Mouse (Mus musculus) intestine, postnatal 0 days (tissue): Measurements from ENCODE around the gene Stx1b. TPM values are rescaled to one million over a fixed set of nuclear protein-coding genes. Genes with fewer than 3 reads are reported as not detected.

Source experiments
- ATAC-seq: fragments of 200-750 bp; cut with Nextera tagmentation; 2 replicates; pipeline ENCODE4 v1.8.0; 2017; ENCODE audit warnings: mild to moderate bottlenecking, moderate TSS enrichment, moderate library complexity
- H3K27ac ChIP-seq: fragments of 300-500 bp; sonication (generic); 2 replicates; pipeline ENCODE4 v1.5.1; 2014; ENCODE audit warnings: mild to moderate bottlenecking, low read depth, low read length, moderate library complexity
- H3K27me3 ChIP-seq: fragments of 300-500 bp; sonication (generic); replicated peaks from 2 replicates; pipeline ENCODE4 v1.6.1; 2014; ENCODE audit warnings: low read length, mixed read lengths; ENCODE audit not compliant: control insufficient read depth, insufficient read depth
- H3K36me3 ChIP-seq: fragments of 300-500 bp; sonication (generic); 2 replicates; pipeline ENCODE4 v1.6.1; 2014; ENCODE audit warnings: mild to moderate bottlenecking, moderate library complexity; ENCODE audit not compliant: control insufficient read depth, insufficient read depth
- H3K4me1 ChIP-seq: fragments of 300-500 bp; sonication (generic); replicated peaks from 2 replicates; pipeline ENCODE4 v1.6.1; 2014; ENCODE audit warnings: antibody characterized with exemption, low read length, mixed read lengths; ENCODE audit not compliant: control insufficient read depth, insufficient read depth
- H3K4me2 ChIP-seq: fragments of 300-500 bp; sonication (generic); replicated peaks from 2 replicates; pipeline ENCODE4 v1.6.1; 2014; ENCODE audit warnings: low read depth, mild to moderate bottlenecking, moderate library complexity
- H3K4me3 ChIP-seq: fragments of 300-500 bp; sonication (generic); 2 replicates; pipeline ENCODE4 v1.5.1; 2014; ENCODE audit warnings: low read depth, low read length
- H3K9ac ChIP-seq: fragments of 300-500 bp; sonication (generic); 2 replicates; pipeline ENCODE4 v1.6.1; 2014; ENCODE audit warnings: mild to moderate bottlenecking, low read depth, low read length
- H3K9me3 ChIP-seq: fragments of 300-500 bp; sonication (generic); 2 replicates; pipeline ENCODE4 v1.6.1; 2016; ENCODE audit warnings: mixed run types; ENCODE audit not compliant: control insufficient read depth
- CTCF ChIP-seq: sonication (generic); IDR thresholded peaks from 2 replicates; pipeline ENCODE4 v1.5.1; 2016; ENCODE audit warnings: low read depth, mild to moderate bottlenecking, control low read depth, antibody characterized with exemption, moderate library complexity
- WGBS: fragments of 180-500 bp; shearing (Covaris S2); extraction: QIAGEN DNeasy Blood & Tissue Kit; methylation state at CpG from one replicate; pipeline ENCODE4 v1.1.7; 2014; 5-methylcytosine and 5-hydroxymethylcytosine counted together
- polyA plus RNA-seq: library from polyadenylated mRNA; unstranded; fragments of >200 nt; fragmentation: Nextera tagmentation; extraction: Ambion mirVana; gene quantifications from 2 replicates; pipeline ENCODE4 v1.2.1, GENCODE M21; 2015

The Stx1b gene
- polyA plus RNA-seq, 1 experiment from 2014 or later, result 0.74 TPM

DNA sequence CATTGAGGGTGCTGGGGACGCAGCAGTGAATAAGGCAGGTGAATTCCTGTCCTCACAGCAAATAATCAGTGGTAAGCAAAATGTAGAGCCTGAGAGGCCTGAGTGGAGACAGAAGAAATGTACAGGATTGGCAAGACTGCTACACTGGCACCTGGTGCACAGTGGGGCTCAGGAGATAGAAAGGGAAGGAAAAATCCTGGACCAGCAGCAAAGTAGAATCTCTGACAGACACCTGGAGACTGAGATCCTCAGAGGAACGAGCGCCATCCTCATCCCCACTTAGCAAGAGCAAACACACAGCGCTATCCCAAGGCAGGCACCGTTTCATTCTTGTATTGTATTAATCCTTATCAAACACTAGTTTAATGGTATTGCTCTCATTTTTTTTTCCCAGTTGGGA, 13.1 kb upstream of the Stx1b start:
- no peak overlapping the region for H3K27ac ChIP-seq
- H3K27me3 ChIP-seq, result no peaks in the 10 kb centered on the region
- 89% methylated on average over 5 of the region's 5 CpGs for WGBS
- no peak overlapping the region for H3K4me2 ChIP-seq
- TF ChIP-seq CTCF, result no peak
- no peaks in the 10 kb centered on the region; the same call in 1 of the 2 replicates for H3K4me1 ChIP-seq
- no peak for ATAC-seq
- H3K9me3 ChIP-seq, result no peaks in the 10 kb centered on the region
- no peaks in the 10 kb centered on the region for H3K36me3 ChIP-seq
- H3K9ac ChIP-seq, result no peak overlapping the region
- no peak overlapping the region for H3K4me3 ChIP-seq

GRCm38 (mm10) chr7:127835550-127835949, 11.2 kb upstream of the Stx1b start:
- no peak overlapping the region for H3K27ac ChIP-seq
- no peaks in the 10 kb centered on the region for H3K4me1 ChIP-seq
- H3K9me3 ChIP-seq, result no peaks in the 10 kb centered on the region
- no peak overlapping the region for H3K9ac ChIP-seq
- no peak overlapping the region for H3K4me2 ChIP-seq
- TF ChIP-seq CTCF, result no peak
- 93% methylated on average over 2 of the region's 2 CpGs for WGBS
- no peaks in the 10 kb centered on the region for H3K27me3 ChIP-seq
- H3K36me3 ChIP-seq, result no peaks in the 10 kb centered on the region
- H3K4me3 ChIP-seq, result no peak overlapping the region
- ATAC-seq, result no peak

GRCm38 (mm10) chr7:127823236-127824171, 845 bp downstream of the Stx1b start:
- WGBS, result 71% methylated on average over 11 of the region's 11 CpGs
- no peak overlapping the region for H3K9ac ChIP-seq
- ATAC-seq, result no peak
- no peaks in the 10 kb centered on the region for H3K36me3 ChIP-seq
- peak; percentile 49 for TF ChIP-seq CTCF
- H3K27me3 ChIP-seq, result no peaks in the 10 kb centered on the region
- H3K9me3 ChIP-seq, result no peaks in the 10 kb centered on the region
- no peak overlapping the region for H3K27ac ChIP-seq
- peak overlapping the region; percentile 37 for H3K4me3 ChIP-seq
- H3K4me2 ChIP-seq, result peak overlapping the region; percentile 61
- no peaks in the 10 kb centered on the region for H3K4me1 ChIP-seq

DNA sequence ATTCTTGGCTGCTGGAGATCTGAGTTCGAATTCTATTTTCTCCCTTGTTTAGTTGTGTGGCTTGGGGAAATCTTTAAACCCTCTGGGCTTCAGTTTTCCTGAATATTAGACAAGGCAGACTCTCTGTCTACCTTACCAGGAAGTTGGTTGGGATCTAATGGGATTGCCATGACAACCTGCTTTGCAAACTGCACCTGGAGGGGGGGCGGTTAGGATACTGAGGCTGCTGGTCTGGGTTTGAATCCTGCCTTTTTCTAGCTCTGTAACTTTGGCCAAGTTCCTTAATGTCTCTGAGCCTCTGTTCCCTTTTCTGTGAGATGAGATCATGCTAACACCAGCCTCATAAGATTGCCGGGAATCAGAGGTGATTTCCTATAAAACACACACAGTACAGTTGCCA, 1.9 kb downstream of the Stx1b start:
- Histone ChIP-seq H3K4me2 (no peak overlapping the region), H3K9ac (no peak overlapping the region)
- TF ChIP-seq CTCF, result no peak

DNA sequence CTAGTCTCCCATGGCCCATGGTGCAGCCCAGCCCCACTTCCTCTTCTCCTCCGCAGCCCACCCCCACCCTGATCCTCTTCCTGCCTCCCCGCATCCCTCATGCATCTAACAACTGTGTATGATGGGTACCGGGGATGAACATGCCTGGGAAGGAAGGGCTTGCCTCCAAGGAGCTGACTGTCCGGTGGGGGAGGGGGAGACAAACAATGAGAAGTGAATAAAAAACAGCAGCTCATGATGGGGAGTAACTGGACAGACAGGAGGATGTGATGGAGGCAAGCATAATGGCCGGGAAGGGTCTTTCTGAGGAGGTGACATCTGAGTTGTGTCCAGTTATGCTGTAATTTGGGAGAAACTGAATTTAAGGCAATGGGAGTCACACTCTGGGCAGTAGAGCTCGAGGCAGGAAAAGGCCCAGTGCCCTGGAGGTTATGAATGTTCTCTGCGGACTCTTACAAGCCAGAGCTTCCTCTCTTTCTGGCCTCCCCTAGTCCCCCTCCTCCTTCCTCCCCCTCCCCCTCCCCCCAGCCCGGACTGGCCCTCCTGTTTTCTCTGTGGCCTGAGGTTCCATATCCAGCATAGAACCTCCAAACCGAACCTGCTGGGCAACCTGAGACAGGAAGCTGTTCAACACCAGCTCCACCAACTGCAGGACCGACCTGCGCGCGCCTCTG, 3.4 kb downstream of the Stx1b start:
- H3K27ac ChIP-seq, result no peak overlapping the region

More for the DNA sequence above, 1.9 kb downstream of the Stx1b start:
- Histone ChIP-seq H3K9me3 (no peaks in the 10 kb centered on the region), H3K4me3 (no peak overlapping the region), H3K36me3 (no peaks in the 10 kb centered on the region), H3K4me1 (no peaks in the 10 kb centered on the region), H3K27me3 (no peaks in the 10 kb centered on the region), H3K27ac (no peak overlapping the region)
- 80% methylated on average over 3 of the region's 3 CpGs for WGBS
- no peak for ATAC-seq

GRCm38 (mm10) chr7:127817776-127818175, 6.6 kb downstream of the Stx1b start:
- TF ChIP-seq CTCF, result no peak
- Histone ChIP-seq H3K4me3 (no peak overlapping the region), H3K9me3 (no peaks in the 10 kb centered on the region), H3K4me2 (no peak overlapping the region), H3K27me3 (no peaks in the 10 kb centered on the region), H3K4me1 (no peaks in the 10 kb centered on the region), H3K27ac (no peak overlapping the region), H3K9ac (no peak overlapping the region), H3K36me3 (no peaks in the 10 kb centered on the region)
- 84% methylated on average over 5 of the region's 5 CpGs for WGBS
- ATAC-seq, result no peak

More for the DNA sequence above, 3.4 kb downstream of the Stx1b start:
- no peak overlapping the region for H3K4me3 ChIP-seq
- H3K9ac ChIP-seq, result no peak overlapping the region
- no peaks in the 10 kb centered on the region for H3K9me3 ChIP-seq
- no peaks in the 10 kb centered on the region for H3K27me3 ChIP-seq
- no peaks in the 10 kb centered on the region for H3K4me1 ChIP-seq
- TF ChIP-seq CTCF, result no peak
- no peak overlapping the region for H3K4me2 ChIP-seq
- H3K36me3 ChIP-seq, result no peaks in the 10 kb centered on the region
- no peak for ATAC-seq
- 62% methylated on average over 13 of the region's 13 CpGs for WGBS
